Mouse (Mus musculus): ENCODE measurements around the gene Fbxw7.

The Fbxw7 gene

GRCm38 (mm10) chr3:84814762-84815381 is at the start of gene Fbxw7:
Gene Fbxw7, plus strand, starts transcription at chr3:84815268.
- no peak for DNase-seq (ENCODE audit: low spot score)

GRCm38 (mm10) chr3:84768940-84769339 is 46.1 kb upstream of the Fbxw7 start:
- no peak for DNase-seq (ENCODE audit: low spot score)

GRCm38 (mm10) chr3:84769411-84769810 is 45.7 kb upstream of the Fbxw7 start:
- no peak for DNase-seq (ENCODE audit: low spot score)

- DNase-seq (ENCODE audit: low spot score): no peak
These were observed 44.5 kb upstream of the Fbxw7 start for GRCm38 (mm10) chr3:84770518-84770917.

GRCm38 (mm10) chr3:84771980-84772379 is 43.1 kb upstream of the Fbxw7 start:
- peak; percentile 7 for DNase-seq (ENCODE audit: low spot score)

GRCm38 (mm10) chr3:84774246-84775066 is 40.6 kb upstream of the Fbxw7 start:
- peak; percentile 16 for DNase-seq (ENCODE audit: low spot score)

GRCm38 (mm10) chr3:84775067-84775423 is 40.0 kb upstream of the Fbxw7 start:
- no peak for DNase-seq (ENCODE audit: low spot score)

GRCm38 (mm10) chr3:84775577-84775976 is 39.5 kb upstream of the Fbxw7 start:
- DNase-seq (ENCODE audit: low spot score): no peak

- no peak for DNase-seq (ENCODE audit: low spot score)
These were observed 39.0 kb upstream of the Fbxw7 start for GRCm38 (mm10) chr3:84776084-84776483.

- DNase-seq (ENCODE audit: low spot score): no peak
These were observed 27.2 kb upstream of the Fbxw7 start for GRCm38 (mm10) chr3:84787914-84788313.

- no peak for DNase-seq (ENCODE audit: low spot score)
These were observed 11.0 kb upstream of the Fbxw7 start for GRCm38 (mm10) chr3:84804036-84804435.

GRCm38 (mm10) chr3:84806206-84806605 is 8.9 kb upstream of the Fbxw7 start:
- DNase-seq (ENCODE audit: low spot score): no peak

- DNase-seq (ENCODE audit: low spot score): no peak
These were observed 7.2 kb upstream of the Fbxw7 start for GRCm38 (mm10) chr3:84807826-84808225.

GRCm38 (mm10) chr3:84808906-84809305 is 6.2 kb upstream of the Fbxw7 start:
- no peak for DNase-seq (ENCODE audit: low spot score)

- no peak for DNase-seq (ENCODE audit: low spot score)
These were observed 4.3 kb upstream of the Fbxw7 start for GRCm38 (mm10) chr3:84810803-84811202.

- no peak for DNase-seq (ENCODE audit: low spot score)
These were observed 1.5 kb upstream of the Fbxw7 start for GRCm38 (mm10) chr3:84813436-84814156.

GRCm38 (mm10) chr3:84814157-84814761 is 809 bp upstream of the Fbxw7 start:
- peak; percentile 100 for DNase-seq (ENCODE audit: low spot score)

- peak; percentile 48 for DNase-seq (ENCODE audit: low spot score)
These were observed 393 bp downstream of the Fbxw7 start for GRCm38 (mm10) chr3:84815461-84815860.

- no peak for DNase-seq (ENCODE audit: low spot score)
These were observed 1.9 kb downstream of the Fbxw7 start for GRCm38 (mm10) chr3:84816951-84817350.

GRCm38 (mm10) chr3:84820654-84821201 is 5.7 kb downstream of the Fbxw7 start:
- DNase-seq (ENCODE audit: low spot score): no peak

GRCm38 (mm10) chr3:84825990-84826389 is 10.9 kb downstream of the Fbxw7 start:
- no peak for DNase-seq (ENCODE audit: low spot score)

GRCm38 (mm10) chr3:84826405-84826804 is 11.3 kb downstream of the Fbxw7 start:
- peak; percentile 36 for DNase-seq (ENCODE audit: low spot score)
